Mouse (Mus musculus) hindbrain, embryonic 15.5 days (tissue): ENCODE measurements around the gene Fibp. TPM values are rescaled to one million over a fixed set of nuclear protein-coding genes. Genes with fewer than 3 reads are reported as not detected.

ENCODE experiments used
- ATAC-seq: fragments of 200-750 bp; cut with Nextera tagmentation; 2 replicates; pipeline ENCODE4 v1.8.0; 2017; ENCODE audit warnings: low read depth, moderate number of reproducible peaks, moderate TSS enrichment; ENCODE audit not compliant: low FRiP score
- H3K27ac ChIP-seq: fragments of 300-500 bp; sonication (generic); replicated peaks from 2 replicates; pipeline ENCODE4 v1.5.1; 2015; ENCODE audit warnings: mild to moderate bottlenecking, inconsistent platforms
- H3K27me3 ChIP-seq: fragments of 300-500 bp; sonication (generic); 2 replicates; pipeline ENCODE4 v1.6.1; 2015; ENCODE audit warnings: control low read depth, inconsistent platforms
- H3K36me3 ChIP-seq: fragments of 300-500 bp; sonication (generic); 2 replicates; pipeline ENCODE4 v1.6.1; 2015; ENCODE audit warnings: control low read depth, inconsistent platforms
- H3K4me1 ChIP-seq: fragments of 300-500 bp; sonication (generic); replicated peaks from 2 replicates; pipeline ENCODE4 v1.6.1; 2015; ENCODE audit warnings: control low read depth, inconsistent platforms
- H3K4me2 ChIP-seq: fragments of 300-500 bp; sonication (generic); 2 replicates; pipeline ENCODE4 v1.6.1; 2015; ENCODE audit warnings: moderate library complexity, mild to moderate bottlenecking, inconsistent platforms
- H3K4me3 ChIP-seq: fragments of 300-500 bp; sonication (generic); 2 replicates; pipeline ENCODE4 v1.5.1; 2015; ENCODE audit warnings: mild to moderate bottlenecking, inconsistent platforms
- H3K9ac ChIP-seq: fragments of 300-500 bp; sonication (generic); 2 replicates; pipeline ENCODE4 v1.6.1; 2015; ENCODE audit warnings: inconsistent platforms
- H3K9me3 ChIP-seq: fragments of 300-500 bp; sonication (generic); 2 replicates; pipeline ENCODE4 v1.6.1; 2016; ENCODE audit warnings: control low read depth, inconsistent platforms
- WGBS: fragments of 180-500 bp; shearing (Covaris S2); methylation state at CpG from one replicate; pipeline ENCODE4 v1.1.7; 2015; 5-methylcytosine and 5-hydroxymethylcytosine counted together
- polyA plus RNA-seq: library from polyadenylated mRNA; unstranded; fragments of >200 nt; fragmentation: Nextera tagmentation; extraction: Ambion mirVana; gene quantifications from 2 replicates; pipeline ENCODE4 v1.2.1, GENCODE M21; 2015

The Fibp gene
- polyA plus RNA-seq, 1 experiment from 2014 or later: 160 TPM

GRCm38 (mm10) chr19:5472857-5473256, 12.4 kb downstream of the Fibp start:
- no peak for ATAC-seq
- no peaks in the 10 kb centered on the region for H3K9me3 ChIP-seq
- peaks cover 29% of the 10 kb centered on the region for H3K4me1 ChIP-seq
- no peaks in the 10 kb centered on the region for H3K36me3 ChIP-seq
- no peak overlapping the region for H3K27ac ChIP-seq
- H3K4me3 ChIP-seq: no peak overlapping the region
- no peak overlapping the region for H3K9ac ChIP-seq
- H3K4me2 ChIP-seq: no peak overlapping the region
- no peaks in the 10 kb centered on the region for H3K27me3 ChIP-seq
- WGBS: 80% methylated on average over 3 of the region's 3 CpGs

GRCm38 (mm10) chr19:5473720-5474119, 13.3 kb downstream of the Fibp start, which contains the start of gene Efemp2:
TSS of gene Efemp2 (plus strand) at chr19:5473954.
- peak; percentile 69 for ATAC-seq
- H3K27me3 ChIP-seq: no peaks in the 10 kb centered on the region
- 1% methylated on average over 22 of the region's 22 CpGs for WGBS
- H3K4me2 ChIP-seq: peak within 1 kb of the TSS; percentile 99
- peak within 1 kb of the TSS; percentile 54 for H3K27ac ChIP-seq
- H3K36me3 ChIP-seq: no peaks in the 10 kb centered on the region
- peaks cover 29% of the 10 kb centered on the region for H3K4me1 ChIP-seq
- peak within 1 kb of the TSS; percentile 67 for H3K9ac ChIP-seq
- H3K4me3 ChIP-seq: peak within 1 kb of the TSS; percentile 58
- no peaks in the 10 kb centered on the region for H3K9me3 ChIP-seq

- no peaks in the 10 kb centered on the region for H3K9me3 ChIP-seq
- peak overlapping the region; percentile 99 for H3K4me2 ChIP-seq
- no peaks in the 10 kb centered on the region for H3K36me3 ChIP-seq
- peaks cover 29% of the 10 kb centered on the region for H3K4me1 ChIP-seq
- no peaks in the 10 kb centered on the region for H3K27me3 ChIP-seq
- 1% methylated on average over 57 of the region's 68 CpGs for WGBS
- peak; percentile 78 for ATAC-seq
- peak overlapping the region; percentile 67 for H3K9ac ChIP-seq
- H3K27ac ChIP-seq: peak overlapping the region; percentile 54
- peak overlapping the region; percentile 58 for H3K4me3 ChIP-seq
These were observed 14.1 kb downstream of the Fibp start for GRCm38 (mm10) chr19:5474281-5475068.

- H3K9me3 ChIP-seq: no peaks in the 10 kb centered on the region
- H3K27me3 ChIP-seq: no peaks in the 10 kb centered on the region
- ATAC-seq: peak; percentile 13
- peak overlapping the region; percentile 58 for H3K4me3 ChIP-seq
- H3K27ac ChIP-seq: peak overlapping the region; percentile 54
- peak overlapping the region; percentile 99 for H3K4me2 ChIP-seq
- WGBS: 17% methylated on average over 13 of the region's 13 CpGs
- H3K9ac ChIP-seq: peak overlapping the region; percentile 67
- peaks cover 29% of the 10 kb centered on the region for H3K4me1 ChIP-seq
- H3K36me3 ChIP-seq: no peaks in the 10 kb centered on the region
These were observed 14.8 kb downstream of the Fibp start for GRCm38 (mm10) chr19:5475069-5475714.

GRCm38 (mm10) chr19:5477004-5477667, 16.7 kb downstream of the Fibp start:
- Histone ChIP-seq H3K4me2 (no peak overlapping the region), H3K36me3 (peaks cover 8% of the 10 kb centered on the region; the same call in 1 of the 2 replicates), H3K27me3 (no peaks in the 10 kb centered on the region), H3K27ac (no peak overlapping the region), H3K9me3 (no peaks in the 10 kb centered on the region), H3K4me3 (no peak overlapping the region), H3K4me1 (peaks cover 26% of the 10 kb centered on the region), H3K9ac (no peak overlapping the region)
- WGBS: 87% methylated on average over 10 of the region's 10 CpGs
- no peak for ATAC-seq

- no peaks in the 10 kb centered on the region for H3K9me3 ChIP-seq
- no peak overlapping the region for H3K27ac ChIP-seq
- H3K27me3 ChIP-seq: no peaks in the 10 kb centered on the region
- no peak overlapping the region for H3K4me2 ChIP-seq
- peaks cover 26% of the 10 kb centered on the region for H3K4me1 ChIP-seq
- 90% methylated on average over 18 of the region's 18 CpGs for WGBS
- no peak overlapping the region for H3K4me3 ChIP-seq
- no peak overlapping the region for H3K9ac ChIP-seq
- peaks cover 14% of the 10 kb centered on the region for H3K36me3 ChIP-seq
- no peak for ATAC-seq
These were observed 17.4 kb downstream of the Fibp start for GRCm38 (mm10) chr19:5477668-5478300.

- Histone ChIP-seq H3K4me1 (peaks cover 11% of the 10 kb centered on the region), H3K9ac (no peak overlapping the region), H3K27me3 (no peaks in the 10 kb centered on the region), H3K36me3 (peaks cover 30% of the 10 kb centered on the region), H3K9me3 (no peaks in the 10 kb centered on the region), H3K4me2 (no peak overlapping the region), H3K4me3 (no peak overlapping the region), H3K27ac (no peak overlapping the region)
- ATAC-seq: no peak
- 92% methylated on average over 10 of the region's 10 CpGs for WGBS
These were observed 19.6 kb downstream of the Fibp start for GRCm38 (mm10) chr19:5480016-5480415.

- H3K36me3 ChIP-seq: peaks cover 36% of the 10 kb centered on the region
- WGBS: 92% methylated on average over 10 of the region's 10 CpGs
These were observed 21.0 kb downstream of the Fibp start for GRCm38 (mm10) chr19:5481398-5481797.

GRCm38 (mm10) chr19:5483386-5484359, 23.3 kb downstream of the Fibp start:
- ATAC-seq: no peak
- Histone ChIP-seq H3K9me3 (no peaks in the 10 kb centered on the region), H3K9ac (no peak overlapping the region), H3K27me3 (no peaks in the 10 kb centered on the region), H3K4me2 (no peak overlapping the region), H3K4me1 (peaks cover 23% of the 10 kb centered on the region), H3K4me3 (no peak overlapping the region), H3K36me3 (peaks cover 36% of the 10 kb centered on the region), H3K27ac (no peak overlapping the region)
- 96% methylated on average over 19 of the region's 19 CpGs for WGBS

More at GRCm38 (mm10) chr19:5481398-5481797, 21.0 kb downstream of the Fibp start:
- peaks cover 6% of the 10 kb centered on the region for H3K4me1 ChIP-seq
- H3K27me3 ChIP-seq: no peaks in the 10 kb centered on the region
- no peaks in the 10 kb centered on the region for H3K9me3 ChIP-seq
- no peak overlapping the region for H3K9ac ChIP-seq
- no peak overlapping the region for H3K4me2 ChIP-seq
- no peak overlapping the region for H3K27ac ChIP-seq
- H3K4me3 ChIP-seq: no peak overlapping the region
- no peak for ATAC-seq

GRCm38 (mm10) chr19:5484496-5484895, 24.1 kb downstream of the Fibp start:
- 92% methylated on average over 5 of the region's 5 CpGs for whole genome bisulfite sequencing
- H3K9me3 ChIP-seq: no peaks in the 10 kb centered on the region
- H3K4me1 ChIP-seq: peaks cover 31% of the 10 kb centered on the region
- no peak overlapping the region for H3K27ac ChIP-seq
- no peak overlapping the region for H3K9ac ChIP-seq
- no peak overlapping the region for H3K4me3 ChIP-seq
- peaks cover 36% of the 10 kb centered on the region for H3K36me3 ChIP-seq
- no peak for ATAC-seq
- no peak overlapping the region for H3K4me2 ChIP-seq
- no peaks in the 10 kb centered on the region for H3K27me3 ChIP-seq

- Histone ChIP-seq H3K27ac (no peak overlapping the region), H3K4me2 (no peak overlapping the region), H3K4me1 (peaks cover 38% of the 10 kb centered on the region), H3K9ac (no peak overlapping the region), H3K4me3 (no peak overlapping the region), H3K27me3 (no peaks in the 10 kb centered on the region), H3K9me3 (no peaks in the 10 kb centered on the region), H3K36me3 (peaks cover 36% of the 10 kb centered on the region)
- WGBS: 92% methylated on average over 8 of the region's 8 CpGs
- no peak for ATAC-seq
These were observed 25.0 kb downstream of the Fibp start for GRCm38 (mm10) chr19:5485371-5485770.
